Mouse (Mus musculus) left cerebral cortex, postnatal 14 days (tissue): ENCODE measurements around the gene H2-D1. TPM values are rescaled to one million over a fixed set of nuclear protein-coding genes. Genes with fewer than 3 reads are reported as not detected.
A peak's percentile ranks its signal among the peaks of the same experiment; 100 is the strongest.
"Not testable (repeated sequence)": the region's sequence is repeated elsewhere in the genome, so short reads cannot be mapped to it uniquely, and the experiment has no call there.

ENCODE experiments used
- DNase-seq, 2 experiments: peaks; one replicate each; pipeline ENCODE4 v3.0.0; 2021 to 2022; ENCODE audit warnings: low spot score in 2 of 2, mixed read lengths in 1 of 2
- intact Hi-C: fragments of 180-260 bp; cut with DNase I; formaldehyde crosslinking; loops from one replicate; pipeline ENCODE4 v1.15.1; 2025
- microRNA-seq, 2 experiments: library from miRNA; unstranded; fragments of <30 nt; microRNA quantifications; one replicate each; pipeline ENCODE4 v1.2.0; 2022
- total RNA-seq, 2 experiments: library from RNA; stranded (reverse); gene quantifications; 2 replicates each; pipeline ENCODE4 v1.2.3; 2021

Gene H2-D1
- total RNA-seq, 2 experiments from 2014 or later: 18.1 to 18.5 TPM

GRCm38 (mm10) chr17:35278049-35278448 is 15.5 kb downstream of the H2-D1 start:
- no peak for DNase-seq
- intact Hi-C loops: loop anchor here (2.0 kb wide), 1 partner anchor 1317 kb away; no protein-coding TSS in a partner anchor

GRCm38 (mm10) chr17:35278957-35279688 is 16.6 kb downstream of the H2-D1 start:
- DNase-seq: no peak
- intact Hi-C loops: loop anchor here (2.0 kb wide), 1 partner anchor 1318 kb away; no protein-coding TSS in a partner anchor

- intact Hi-C loops: no loop called here
- no peak for DNase-seq
These were observed 17.7 kb downstream of the H2-D1 start for GRCm38 (mm10) chr17:35280276-35280675.

- intact Hi-C loops: no loop called here
- DNase-seq: no peak
These were observed 22.9 kb downstream of the H2-D1 start for GRCm38 (mm10) chr17:35285431-35285830.

- peak; percentile 18 to 65 for DNase-seq
- intact Hi-C loops: not testable (repeated sequence)
These were observed 33.3 kb downstream of the H2-D1 start for GRCm38 (mm10) chr17:35295796-35296195.

GRCm38 (mm10) chr17:35300261-35300945 is 37.9 kb downstream of the H2-D1 start:
- not testable (repeated sequence) for DNase-seq
- intact Hi-C loops: loop anchor here (5.0 kb wide), 1 partner anchor 43 kb away; no protein-coding TSS in a partner anchor

GRCm38 (mm10) chr17:35301645-35302258 is 39.2 kb downstream of the H2-D1 start:
- DNase-seq: peak; percentile 82 to 92
- intact Hi-C loops: loop anchor here (1.0 to 5.0 kb wide), 2 partner anchors 44 to 1335 kb away; no protein-coding TSS in a partner anchor

- DNase-seq: no peak
These were observed 40.7 kb downstream of the H2-D1 start for GRCm38 (mm10) chr17:35303271-35303670.

GRCm38 (mm10) chr17:35303756-35304350 is 41.3 kb downstream of the H2-D1 start:
- intact Hi-C loops: loop anchor here (5.0 kb wide), 1 partner anchor 47 kb away; no protein-coding TSS in a partner anchor
- DNase-seq: no peak

More at GRCm38 (mm10) chr17:35303271-35303670, 40.7 kb downstream of the H2-D1 start:
- intact Hi-C loops: loop anchor here (5.0 kb wide), 1 partner anchor 46 kb away; no protein-coding TSS in a partner anchor

- no peak for DNase-seq
- intact Hi-C loops: loop anchor here (5.0 kb wide), 1 partner anchor 47 kb away; no protein-coding TSS in a partner anchor
These were observed 41.9 kb downstream of the H2-D1 start for GRCm38 (mm10) chr17:35304478-35304877.

- not testable (repeated sequence) for DNase-seq
- intact Hi-C loops: loop anchor here (5.0 kb wide), 1 partner anchor 48 kb away; no protein-coding TSS in a partner anchor
These were observed 42.4 kb downstream of the H2-D1 start for GRCm38 (mm10) chr17:35304921-35305320.

Small RNA genes within 50 kb of the gene (microRNA-seq; reads per million reads assigned to microRNA genes)
- gene Mir6975 (1.0 to 2.6 reads per million in 2 experiments), gene Mir8094 (0 reads per million in 2 experiments)

Other genes starting within 250 kb of the H2-D1 start
- under 1 TPM; 0.17 to 0.24 TPM for gene Vwa7, start 246.2 kb upstream of the H2-D1 start, total RNA-seq
- gene Sapcd1, start 234.7 kb upstream of the H2-D1 start, total RNA-seq: under 1 TPM in 1 of 2 experiments, not detected in 1; 0.92 TPM
- gene Msh5, start 216.0 kb upstream of the H2-D1 start, total RNA-seq: under 1 TPM; 0.59 to 0.75 TPM
- gene Clic1, start 212.8 kb upstream of the H2-D1 start, total RNA-seq: 10 to 100 TPM; 10.1 to 13.8 TPM
- gene Ddah2, start 203.7 kb upstream of the H2-D1 start, total RNA-seq: 10 to 100 TPM; 16.9 to 19.4 TPM
- gene Ly6g6c, start 197.3 kb upstream of the H2-D1 start, total RNA-seq: not detected
- not detected for gene Mpig6b, start 196.5 kb upstream of the H2-D1 start, total RNA-seq
- 1 to 10 TPM; 2.4 to 2.9 TPM for gene Ly6g6e, start 185.8 kb upstream of the H2-D1 start, total RNA-seq
- 1 to 10 TPM in 1 of 2 experiments, not detected in 1; 1.2 TPM for gene Ly6g6d, start 184.7 kb upstream of the H2-D1 start, total RNA-seq
- gene Ly6g6f, start 177.1 kb upstream of the H2-D1 start, total RNA-seq: not detected
- gene Abhd16a, start 173.5 kb upstream of the H2-D1 start, total RNA-seq: 100 to 1,000 TPM; 101 to 113 TPM
- not detected for gene Ly6g5c, start 154.5 kb upstream of the H2-D1 start, total RNA-seq
- gene Ly6g5b, start 147.3 kb upstream of the H2-D1 start, total RNA-seq: under 1 TPM in 1 of 2 experiments, not detected in 1; 0.59 TPM
- 10 to 100 TPM; 13.2 to 13.8 TPM for gene Gpank1, start 141.3 kb upstream of the H2-D1 start, total RNA-seq
- gene Csnk2b, start 140.7 kb upstream of the H2-D1 start, total RNA-seq: 100 to 1,000 TPM; 195 to 225 TPM
- 10 to 100 TPM; 24.6 TPM for gene D17H6S53E, start 136.4 kb upstream of the H2-D1 start, total RNA-seq
- not detected for gene Apom, start 130.7 kb upstream of the H2-D1 start, total RNA-seq
- gene Bag6, start 127.6 kb upstream of the H2-D1 start, total RNA-seq: 100 to 1,000 TPM; 285 to 306 TPM
- 100 to 1,000 TPM; 272 to 274 TPM for gene Prrc2a, start 97.8 kb upstream of the H2-D1 start, total RNA-seq
- 10 to 100 TPM; 10.6 to 12.3 TPM for gene Aif1, start 86.7 kb upstream of the H2-D1 start, total RNA-seq
- gene Lst1, start 74.3 kb upstream of the H2-D1 start, total RNA-seq: 1 to 10 TPM; 5.8 to 7.8 TPM
- 1 to 10 TPM in 1 of 2 experiments, under 1 TPM in 1; 0.55 to 1.0 TPM for gene Ltb, start 68.3 kb upstream of the H2-D1 start, total RNA-seq
- gene Tnf, start 60.7 kb upstream of the H2-D1 start, total RNA-seq: not detected
- gene Lta, start 57.4 kb upstream of the H2-D1 start, total RNA-seq: under 1 TPM; 0.42 to 0.72 TPM
- gene Gm16181, start 41.9 kb upstream of the H2-D1 start, total RNA-seq: not detected
- gene Atp6v1g2, start 29.1 kb upstream of the H2-D1 start, total RNA-seq: 100 to 1,000 TPM; 454 to 455 TPM
- gene Nfkbil1, start 26.9 kb upstream of the H2-D1 start, total RNA-seq: 10 to 100 TPM; 12.2 to 14.3 TPM
- gene Ddx39b, start 21.0 kb upstream of the H2-D1 start, total RNA-seq: 100 to 1,000 TPM; 221 to 230 TPM
- under 1 TPM; 0.48 to 0.74 TPM for gene H2-Q1, start 57.7 kb downstream of the H2-D1 start, total RNA-seq
- 1 to 10 TPM in 1 of 2 experiments, under 1 TPM in 1; 0.48 to 2.2 TPM for gene H2-Q2, start 79.5 kb downstream of the H2-D1 start, total RNA-seq
- gene H2-Q4, start 116.9 kb downstream of the H2-D1 start, total RNA-seq: 1 to 10 TPM in 1 of 2 experiments, under 1 TPM in 1; 0.85 to 1.4 TPM
- not detected for gene H2-Q6, start 162.1 kb downstream of the H2-D1 start, total RNA-seq
- gene H2-Q7, start 176.4 kb downstream of the H2-D1 start, total RNA-seq: under 1 TPM; 0.35 to 0.36 TPM
- under 1 TPM; 0.13 to 0.27 TPM for gene H2-Q10, start 207.4 kb downstream of the H2-D1 start, total RNA-seq
- gene Pou5f1, start 243.3 kb downstream of the H2-D1 start, total RNA-seq: under 1 TPM in 1 of 2 experiments, not detected in 1; 0.25 TPM